Mouse (Mus musculus): ENCODE data around the gene Chil1.

DNA sequence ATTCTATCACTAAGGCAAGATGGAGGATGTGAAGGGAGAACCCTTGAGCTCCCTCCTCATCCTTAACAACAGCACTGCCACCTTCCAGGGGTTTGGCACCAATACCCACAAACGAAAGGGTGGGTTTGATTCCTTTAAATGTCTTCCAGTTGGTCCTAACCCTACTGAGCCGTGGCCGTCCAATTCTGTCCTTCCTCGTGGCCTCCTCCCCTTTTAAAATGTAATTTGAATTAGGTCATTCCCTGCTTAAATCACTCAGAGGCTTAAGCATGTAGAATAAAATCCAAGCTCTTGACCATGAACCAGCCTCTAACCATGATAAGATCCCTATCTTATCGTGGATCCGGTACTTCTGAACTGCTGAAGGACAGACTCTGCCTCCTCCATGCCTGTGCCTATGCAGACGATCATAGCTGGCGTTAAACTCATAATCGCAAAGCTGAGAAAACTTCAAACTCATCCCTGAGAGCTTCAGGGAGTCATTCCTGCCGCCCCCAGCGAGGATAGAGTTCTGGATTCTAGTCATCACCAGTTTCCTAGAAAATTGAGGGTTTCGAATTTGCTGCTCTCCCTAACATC lies 42.8 kb downstream of the Chil1 start:
- TF ChIP-seq CTCF (IDR thresholded peaks at IDR 0.05; ENCODE audit: insufficient read depth, low read length), result no peak
- TF ChIP-seq POLR2A (IDR thresholded peaks at IDR 0.05; ENCODE audit: borderline replicate concordance, extremely low read depth, low read depth, low read length), result no peak
